Mouse (Mus musculus) cortical plate, adult 2 months (tissue): ENCODE results near the gene Art5.
"Not testable (repeated sequence)": the region's sequence is repeated elsewhere in the genome, so short reads cannot be mapped to it uniquely, and the experiment has no call there.

ENCODE experiments used
- CTCF ChIP-seq: fragments of 200-500 bp; IDR thresholded peaks from 2 replicates; pipeline ENCODE4 v1.5.1; 2011; ENCODE audit warnings: mild to moderate bottlenecking, control low read depth, low read length; ENCODE audit not compliant: insufficient read depth; ENCODE audit errors: extremely low read depth
- POLR2A ChIP-seq: fragments of 200-500 bp; IDR thresholded peaks from 2 replicates; pipeline ENCODE4 v1.6.1; 2011; ENCODE audit warnings: mild to moderate bottlenecking, low read length, control low read depth; ENCODE audit not compliant: insufficient read depth; ENCODE audit errors: extremely low read depth

DNA sequence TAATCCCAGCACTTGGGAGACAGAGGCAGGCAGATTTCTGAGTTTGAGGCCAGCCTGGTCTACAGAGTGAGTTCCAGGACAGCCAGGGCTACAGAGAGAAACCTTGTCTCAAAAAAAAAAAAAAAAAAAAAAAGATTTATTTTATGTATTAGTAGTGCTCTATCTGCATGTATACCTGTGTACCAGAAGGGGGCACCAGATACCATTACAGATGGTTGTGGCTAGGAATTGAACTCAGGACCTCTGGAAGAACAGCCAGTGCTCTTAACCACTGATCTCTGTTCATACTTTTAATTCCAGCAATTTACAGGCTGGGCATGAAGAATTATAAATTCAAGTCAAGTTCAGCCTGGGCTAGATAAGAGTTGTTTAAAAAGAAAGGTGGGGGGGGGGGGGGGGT is 60.8 kb downstream of the Art5 start:
- TF ChIP-seq CTCF = 0 out of 2 replicates have a peak, but pooled peaks have one; percentile 1
- not testable (repeated sequence) for TF ChIP-seq POLR2A
